Mouse (Mus musculus): Measurements from ENCODE around the gene 4933406M09Rik. TPM values are rescaled to one million over a fixed set of nuclear protein-coding genes. Genes with fewer than 3 reads are reported as not detected.

Gene 4933406M09Rik
- total RNA-seq, 2 experiments from 2014 or later, result not detected

- ATAC-seq (replicated peaks; ENCODE audit: low FRiP score, poor library complexity, severe bottlenecking), result no peak
Measured at GRCm38 (mm10) chr1:134419751-134420458, 34.2 kb downstream of the 4933406M09Rik start.

GRCm38 (mm10) chr1:134423911-134424310 is 38.2 kb downstream of the 4933406M09Rik start:
- peak; percentile 73 for ATAC-seq (replicated peaks; ENCODE audit: low FRiP score, poor library complexity, severe bottlenecking)

DNA sequence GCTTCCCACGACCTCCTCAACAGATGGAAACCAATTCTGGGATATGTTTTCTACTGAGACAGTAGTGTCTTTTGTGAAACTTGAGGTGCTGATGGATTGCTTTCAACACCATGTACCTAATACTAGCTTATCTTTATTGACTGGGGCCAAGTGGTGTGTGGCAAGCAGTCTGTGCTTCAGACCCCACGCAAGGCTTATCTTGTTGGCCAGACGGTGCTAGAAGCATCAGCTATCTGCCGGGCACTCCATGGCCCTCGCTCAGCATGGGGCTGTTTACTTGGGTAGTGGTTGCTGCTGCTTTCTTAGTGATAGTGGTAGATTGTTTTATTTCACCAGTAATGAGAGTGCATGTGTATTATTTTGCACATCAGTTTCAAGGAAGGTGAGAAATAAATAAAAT is 40.5 kb downstream of the 4933406M09Rik start:
- peak; percentile 94 for ATAC-seq (replicated peaks; ENCODE audit: low FRiP score, poor library complexity, severe bottlenecking)

- no peak for ATAC-seq (replicated peaks; ENCODE audit: low FRiP score, poor library complexity, severe bottlenecking)
Measured at GRCm38 (mm10) chr1:134433002-134433401, 47.3 kb downstream of the 4933406M09Rik start.

DNA sequence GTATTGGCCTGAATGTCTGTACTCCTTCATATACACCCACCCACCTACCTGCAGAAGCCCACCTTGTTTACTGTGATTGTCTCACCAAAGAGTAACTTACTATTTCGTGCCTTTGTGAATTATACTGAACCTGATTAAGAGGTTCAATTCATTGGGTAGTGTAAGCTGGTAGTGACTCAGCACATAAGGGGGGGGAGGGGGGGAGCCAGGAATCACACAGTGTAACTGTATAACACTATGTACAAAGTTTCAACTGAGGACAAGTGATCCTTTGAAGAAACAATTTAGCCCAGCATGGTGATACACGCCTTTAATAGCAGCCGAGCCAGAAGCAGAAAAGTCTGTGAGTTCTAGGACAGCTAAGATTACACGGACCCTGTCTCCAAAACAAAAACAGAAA is 47.7 kb downstream of the 4933406M09Rik start:
- ATAC-seq (replicated peaks; ENCODE audit: low FRiP score, poor library complexity, severe bottlenecking), result no peak

- peak; percentile 88 for ATAC-seq (replicated peaks; ENCODE audit: low FRiP score, poor library complexity, severe bottlenecking)
Measured at GRCm38 (mm10) chr1:134435414-134435813, 49.7 kb downstream of the 4933406M09Rik start.

DNA sequence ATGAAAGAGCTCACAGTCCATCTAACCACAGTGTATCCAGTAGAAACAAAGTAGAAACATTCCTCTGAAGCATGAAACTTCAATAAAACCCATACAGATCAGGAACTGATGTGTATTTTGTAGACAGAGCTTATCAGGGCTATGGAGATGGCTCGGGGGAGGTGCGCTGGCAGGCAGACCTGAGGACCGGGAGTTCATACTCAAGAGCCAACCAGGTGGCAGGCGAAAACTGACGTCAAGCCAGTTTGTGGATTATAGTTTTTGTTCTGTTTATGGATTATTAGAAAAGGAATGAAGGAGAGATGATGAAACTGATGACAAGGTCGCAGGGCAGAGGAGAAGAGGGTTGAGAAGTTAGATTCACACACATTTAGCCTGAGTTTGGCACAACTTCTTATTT is 54.7 kb downstream of the 4933406M09Rik start:
- ATAC-seq (replicated peaks; ENCODE audit: low FRiP score, poor library complexity, severe bottlenecking), result no peak

Other genes starting within 250 kb of the 4933406M09Rik start
- 19.3 and 76.8 TPM in 2 replicates for gene Chil1, start 203.8 kb upstream of the 4933406M09Rik start, total RNA-seq (2015; ENCODE audit: low replicate concordance)
- 13.9 and 22.5 TPM in 2 replicates for gene Chil1, start 203.8 kb upstream of the 4933406M09Rik start, total RNA-seq (2017; ENCODE audit: low replicate concordance)
- gene Mybph, start 192.5 kb upstream of the 4933406M09Rik start, total RNA-seq (2015; ENCODE audit: low replicate concordance), result not detected in 2 replicates
- gene Mybph, start 192.5 kb upstream of the 4933406M09Rik start, total RNA-seq (2017; ENCODE audit: low replicate concordance), result 0.39 TPM in 1 of 2 replicates, not detected in the other
- not detected in 2 replicates for gene Adora1, start 150.5 kb upstream of the 4933406M09Rik start, total RNA-seq (2015; ENCODE audit: low replicate concordance)
- gene Adora1, start 150.5 kb upstream of the 4933406M09Rik start, total RNA-seq (2017; ENCODE audit: low replicate concordance), result not detected in 2 replicates
- gene Myog, start 96.0 kb upstream of the 4933406M09Rik start, total RNA-seq (2015; ENCODE audit: low replicate concordance), result not detected in 2 replicates
- gene Myog, start 96.0 kb upstream of the 4933406M09Rik start, total RNA-seq (2017; ENCODE audit: low replicate concordance), result not detected in 2 replicates
- gene Ppfia4, start 53.0 kb upstream of the 4933406M09Rik start, total RNA-seq (2015; ENCODE audit: low replicate concordance), result 0.42 and 0.72 TPM in 2 replicates
- gene Ppfia4, start 53.0 kb upstream of the 4933406M09Rik start, total RNA-seq (2017; ENCODE audit: low replicate concordance), result 3.0 TPM in 1 of 2 replicates, not detected in the other
- gene Tmem183a, start 24.0 kb upstream of the 4933406M09Rik start, total RNA-seq (2015; ENCODE audit: low replicate concordance), result 52.0 and 62.3 TPM in 2 replicates
- 72.4 and 84.7 TPM in 2 replicates for gene Tmem183a, start 24.0 kb upstream of the 4933406M09Rik start, total RNA-seq (2017; ENCODE audit: low replicate concordance)
- gene Cyb5r1, start 19.6 kb downstream of the 4933406M09Rik start, total RNA-seq (2015; ENCODE audit: low replicate concordance), result 22.3 and 39.0 TPM in 2 replicates
- 12.9 and 30.3 TPM in 2 replicates for gene Cyb5r1, start 19.6 kb downstream of the 4933406M09Rik start, total RNA-seq (2017; ENCODE audit: low replicate concordance)
- gene Adipor1, start 29.4 kb downstream of the 4933406M09Rik start, total RNA-seq (2015; ENCODE audit: low replicate concordance), result 151 and 153 TPM in 2 replicates
- 114 and 119 TPM in 2 replicates for gene Adipor1, start 29.4 kb downstream of the 4933406M09Rik start, total RNA-seq (2017; ENCODE audit: low replicate concordance)
- gene Klhl12, start 69.6 kb downstream of the 4933406M09Rik start, total RNA-seq (2015; ENCODE audit: low replicate concordance), result 134 TPM in 2 replicates
- 126 and 208 TPM in 2 replicates for gene Klhl12, start 69.6 kb downstream of the 4933406M09Rik start, total RNA-seq (2017; ENCODE audit: low replicate concordance)
- gene Rabif, start 108.7 kb downstream of the 4933406M09Rik start, total RNA-seq (2015; ENCODE audit: low replicate concordance), result 15.5 and 18.4 TPM in 2 replicates
- gene Rabif, start 108.7 kb downstream of the 4933406M09Rik start, total RNA-seq (2017; ENCODE audit: low replicate concordance), result 3.6 and 11.7 TPM in 2 replicates
- gene Mgat4e, start 163.7 kb downstream of the 4933406M09Rik start, total RNA-seq (2015; ENCODE audit: low replicate concordance), result not detected in 2 replicates
- not detected in 2 replicates for gene Mgat4e, start 163.7 kb downstream of the 4933406M09Rik start, total RNA-seq (2017; ENCODE audit: low replicate concordance)
- gene Kdm5b, start 174.2 kb downstream of the 4933406M09Rik start, total RNA-seq (2015; ENCODE audit: low replicate concordance), result 5.4 and 20.1 TPM in 2 replicates
- gene Kdm5b, start 174.2 kb downstream of the 4933406M09Rik start, total RNA-seq (2017; ENCODE audit: low replicate concordance), result 2.2 and 4.1 TPM in 2 replicates

All from erythroid progenitor cell, adult 5-6 weeks (primary cell).